Mouse (Mus musculus): ENCODE results near the gene Gm21976. TPM values are rescaled to one million over a fixed set of nuclear protein-coding genes. Genes with fewer than 3 reads are reported as not detected.

Gene Gm21976
- polyA plus RNA-seq, 1 experiment from 2014 or later = not detected

- Histone ChIP-seq H3K9me3 (no peaks in the 10 kb centered on the region), H3K4me2 (no peak overlapping the region), H3K4me1 (replicated peaks) (no peaks in the 10 kb centered on the region), H3K27ac (no peak overlapping the region), H3K4me3 (no peak overlapping the region), H3K36me3 (no peaks in the 10 kb centered on the region), H3K9ac (no peak overlapping the region), H3K27me3 (no peaks in the 10 kb centered on the region)
- ATAC-seq (ENCODE audit: low FRiP score) = no peak
- WGBS = 53% methylated on average over 2 of the region's 2 CpGs
Observed at GRCm38 (mm10) chr13:98332106-98332505, 52.4 kb downstream of the Gm21976 start.

GRCm38 (mm10) chr13:98336205-98336604 is 56.5 kb downstream of the Gm21976 start:
- 0 out of 2 replicates have a peak, but pooled peaks cover 4% of the 10 kb centered on the region for H3K27me3 ChIP-seq
- no peaks in the 10 kb centered on the region for H3K4me1 ChIP-seq (replicated peaks)
- no peaks in the 10 kb centered on the region for H3K9me3 ChIP-seq
- H3K4me2 ChIP-seq = no peak overlapping the region
- no peak overlapping the region for H3K27ac ChIP-seq
- no peaks in the 10 kb centered on the region for H3K36me3 ChIP-seq
- H3K9ac ChIP-seq = no peak overlapping the region
- 97% methylated on average over 1 of the region's 1 CpGs for WGBS
- no peak overlapping the region for H3K4me3 ChIP-seq
- no peak for ATAC-seq (ENCODE audit: low FRiP score)

DNA sequence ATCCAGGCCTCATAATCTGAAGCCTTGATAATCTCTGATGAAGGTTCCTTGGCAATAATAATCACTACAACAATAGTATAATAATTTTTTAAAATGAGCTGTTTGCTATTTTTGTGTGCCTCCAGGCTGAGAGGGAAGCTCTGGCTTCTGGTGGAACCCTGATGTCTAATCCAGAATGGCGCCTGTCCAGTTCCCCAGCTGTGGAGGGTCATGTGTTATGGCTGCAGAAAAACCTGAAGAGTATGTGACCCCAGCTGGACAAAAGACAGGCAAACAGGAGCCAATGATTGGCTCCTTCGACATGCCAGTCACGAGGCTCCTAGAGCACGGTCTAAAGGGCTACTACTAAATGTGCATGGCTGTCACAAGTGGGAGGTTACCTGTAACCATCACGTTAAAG is 60.8 kb downstream of the Gm21976 start:
- no peak overlapping the region for H3K9ac ChIP-seq
- no peaks in the 10 kb centered on the region for H3K4me1 ChIP-seq (replicated peaks)
- H3K36me3 ChIP-seq = no peaks in the 10 kb centered on the region
- no peaks in the 10 kb centered on the region for H3K9me3 ChIP-seq
- H3K27ac ChIP-seq = no peak overlapping the region
- H3K4me2 ChIP-seq = no peak overlapping the region
- H3K4me3 ChIP-seq = no peak overlapping the region
- ATAC-seq (ENCODE audit: low FRiP score) = no peak
- 83% methylated on average over 5 of the region's 5 CpGs for WGBS
- peaks cover 21% of the 10 kb centered on the region for H3K27me3 ChIP-seq

DNA sequence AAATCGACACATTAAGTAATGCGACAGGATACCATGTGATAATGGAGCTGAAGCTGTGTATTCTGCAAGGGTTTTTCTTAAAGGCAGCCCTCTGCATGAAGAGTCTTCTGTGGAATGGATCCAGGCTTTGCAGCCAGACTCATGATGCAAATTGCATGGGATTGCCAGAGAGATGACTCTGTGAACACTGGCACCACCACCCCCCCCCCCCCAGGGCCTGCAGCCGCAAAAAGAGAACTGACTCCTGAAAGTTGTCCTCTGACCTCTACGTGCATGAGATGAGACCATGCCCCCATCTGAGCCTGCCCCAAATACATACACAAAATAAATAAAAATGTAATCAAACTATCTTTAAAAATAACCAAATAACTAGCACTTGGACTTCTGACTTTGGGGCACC is 69.8 kb downstream of the Gm21976 start:
- Histone ChIP-seq H3K4me2 (no peak overlapping the region), H3K4me1 (replicated peaks) (peaks cover 10% of the 10 kb centered on the region), H3K27ac (no peak overlapping the region), H3K36me3 (no peaks in the 10 kb centered on the region), H3K9me3 (no peaks in the 10 kb centered on the region), H3K4me3 (no peak overlapping the region), H3K27me3 (peaks cover 83% of the 10 kb centered on the region), H3K9ac (no peak overlapping the region)
- no peak for ATAC-seq (ENCODE audit: low FRiP score)
- WGBS = 85% methylated on average over 4 of the region's 4 CpGs

- Histone ChIP-seq H3K4me3 (no peak overlapping the region), H3K36me3 (no peaks in the 10 kb centered on the region), H3K27me3 (peaks cover 88% of the 10 kb centered on the region), H3K4me1 (replicated peaks) (peaks cover 26% of the 10 kb centered on the region), H3K4me2 (no peak overlapping the region), H3K9me3 (no peaks in the 10 kb centered on the region), H3K9ac (no peak overlapping the region), H3K27ac (no peak overlapping the region)
- no peak for ATAC-seq (ENCODE audit: low FRiP score)
- WGBS = 5% methylated on average over 8 of the region's 8 CpGs
Observed at GRCm38 (mm10) chr13:98351527-98351926, 71.8 kb downstream of the Gm21976 start.

DNA sequence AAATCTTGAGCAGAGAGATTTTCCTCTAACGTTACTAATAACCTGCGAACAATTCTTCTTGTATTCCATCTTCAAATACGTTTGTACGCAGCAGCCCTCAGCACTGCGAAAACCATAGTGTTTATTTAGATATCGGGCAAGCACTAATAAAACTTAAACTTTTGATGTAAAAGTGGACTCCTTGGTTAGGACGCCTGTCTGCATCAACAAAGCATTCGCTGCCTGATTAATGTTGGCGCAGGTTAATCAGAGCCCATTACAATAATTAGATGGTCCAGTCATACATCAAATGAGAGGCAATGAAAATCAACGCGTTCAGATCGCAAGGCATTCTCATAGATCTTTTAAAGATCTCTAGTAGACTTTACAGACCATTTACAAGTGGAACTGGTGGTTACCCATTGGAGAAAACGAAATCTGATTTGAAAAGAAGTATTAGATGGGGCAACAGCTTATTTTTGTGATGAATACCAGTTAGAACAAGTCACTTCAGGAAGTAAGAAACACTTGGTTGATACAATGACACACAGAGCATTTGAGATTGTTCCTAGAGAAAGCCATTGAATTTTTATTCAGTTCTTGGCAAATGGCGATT is 72.8 kb downstream of the Gm21976 start:
- Histone ChIP-seq H3K4me2 (no peak overlapping the region), H3K9me3 (no peaks in the 10 kb centered on the region), H3K4me1 (replicated peaks) (peaks cover 26% of the 10 kb centered on the region), H3K9ac (no peak overlapping the region), H3K27me3 (peaks cover 90% of the 10 kb centered on the region), H3K36me3 (no peaks in the 10 kb centered on the region), H3K27ac (no peak overlapping the region), H3K4me3 (no peak overlapping the region)
- 14% methylated on average over 14 of the region's 14 CpGs for WGBS
- no peak for ATAC-seq (ENCODE audit: low FRiP score)

DNA sequence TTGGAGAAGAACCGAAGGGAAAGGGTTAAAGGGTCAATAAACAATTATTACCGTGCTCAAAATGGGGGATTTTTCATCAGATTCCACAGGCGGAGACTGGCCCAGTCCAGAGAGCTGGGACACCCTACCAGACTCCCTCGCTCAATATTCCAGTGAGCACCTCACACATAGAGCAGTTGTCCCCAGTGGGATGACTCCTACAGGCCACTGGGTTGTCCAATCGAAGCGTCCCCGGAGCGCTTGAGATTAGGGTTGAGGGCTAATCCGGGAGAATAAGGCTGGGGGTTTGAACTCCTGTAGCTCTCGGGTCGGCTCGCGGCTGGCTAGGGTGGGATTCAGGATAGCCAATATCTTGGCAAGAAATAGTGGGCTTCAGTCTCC is 74.0 kb downstream of the Gm21976 start:
- peaks cover 94% of the 10 kb centered on the region for H3K27me3 ChIP-seq
- no peak overlapping the region for H3K9ac ChIP-seq
- peak overlapping the region; percentile 39; the same call in 1 of the 2 replicates for H3K4me3 ChIP-seq
- H3K36me3 ChIP-seq = no peaks in the 10 kb centered on the region
- H3K27ac ChIP-seq = no peak overlapping the region
- peak overlapping the region; percentile 53 for H3K4me2 ChIP-seq
- peaks cover 29% of the 10 kb centered on the region for H3K4me1 ChIP-seq (replicated peaks)
- WGBS = under 1% methylated on average over 13 of the region's 13 CpGs
- ATAC-seq (ENCODE audit: low FRiP score) = 0 out of 2 replicates have a peak, but pooled peaks have one; percentile 6
- H3K9me3 ChIP-seq = no peaks in the 10 kb centered on the region

DNA sequence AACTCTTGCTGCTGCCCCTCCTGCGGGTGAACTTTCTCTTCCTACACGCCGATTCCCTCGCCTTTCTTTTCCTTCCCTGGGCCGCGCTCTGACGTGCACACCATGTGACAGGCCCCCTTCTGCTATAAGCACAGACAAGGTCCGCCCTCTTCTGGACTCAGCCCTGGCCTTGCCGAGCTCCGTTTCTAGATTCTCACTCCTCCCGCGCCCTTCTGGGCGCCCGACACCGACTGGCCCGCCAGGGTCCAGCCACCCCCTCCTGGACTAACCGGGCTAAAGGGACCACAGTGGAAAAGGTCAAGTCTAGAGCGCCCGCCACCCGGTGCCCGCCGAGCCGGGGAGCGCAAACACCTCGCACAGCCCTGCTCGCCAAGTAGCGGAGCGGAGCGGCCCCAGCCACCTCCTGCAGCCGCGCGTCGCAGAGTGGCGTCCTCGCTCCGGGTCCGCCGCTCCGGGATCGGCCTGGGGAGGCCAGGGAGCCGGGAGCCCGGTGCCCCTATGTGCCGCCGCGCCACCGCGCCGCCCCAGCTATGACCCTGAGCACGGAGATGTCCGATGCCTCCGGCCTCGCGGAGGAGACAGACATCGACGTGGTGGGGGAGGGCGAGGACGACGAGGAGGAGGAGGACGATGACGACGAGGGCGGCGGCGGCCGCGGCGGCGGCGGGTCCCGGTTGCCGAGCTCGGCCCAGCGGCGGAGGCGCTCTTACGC is 74.6 kb downstream of the Gm21976 start, which contains the start of gene Foxd1:
TSS of gene Foxd1 (plus strand) at position 153 of the 712 bp plus-strand sequence.
- Histone ChIP-seq H3K4me3 (peak within 1 kb of the TSS; percentile 39), H3K27ac (no peak within 1 kb of the TSS), H3K9me3 (no peaks in the 10 kb centered on the region), H3K4me2 (peak within 1 kb of the TSS; percentile 53), H3K36me3 (no peaks in the 10 kb centered on the region), H3K27me3 (peaks cover 94% of the 10 kb centered on the region), H3K4me1 (replicated peaks) (peaks cover 33% of the 10 kb centered on the region), H3K9ac (peak within 1 kb of the TSS; percentile 64)
- WGBS = under 1% methylated on average over 57 of the region's 76 CpGs
- ATAC-seq (ENCODE audit: low FRiP score) = peak; percentile 80

DNA sequence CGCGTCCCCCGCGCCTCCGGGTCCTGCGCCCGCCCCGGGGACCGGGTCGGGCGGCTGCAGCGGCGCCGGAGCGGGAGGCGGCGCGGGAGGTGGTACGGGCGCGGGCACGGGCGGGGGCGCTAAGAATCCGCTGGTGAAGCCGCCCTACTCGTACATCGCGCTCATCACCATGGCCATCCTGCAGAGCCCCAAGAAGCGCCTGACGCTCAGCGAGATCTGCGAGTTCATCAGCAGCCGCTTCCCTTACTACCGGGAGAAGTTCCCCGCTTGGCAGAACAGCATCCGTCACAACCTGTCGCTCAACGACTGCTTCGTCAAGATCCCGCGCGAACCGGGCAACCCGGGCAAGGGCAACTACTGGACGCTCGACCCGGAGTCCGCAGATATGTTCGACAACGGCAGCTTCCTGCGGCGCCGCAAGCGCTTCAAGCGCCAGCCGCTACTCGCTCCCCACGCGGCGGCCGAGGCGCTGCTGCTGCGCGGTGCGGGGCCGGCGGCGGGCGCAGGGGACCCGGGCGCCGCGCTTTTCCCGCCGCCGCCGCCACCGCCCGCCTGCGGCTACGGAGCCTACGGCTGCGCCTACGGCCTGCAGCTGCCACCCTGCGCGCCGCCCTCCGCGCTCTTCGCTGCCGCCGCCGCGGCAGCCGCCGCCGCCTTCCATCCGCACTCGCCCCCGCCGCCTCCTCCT is 75.3 kb downstream of the Gm21976 start:
- peaks cover 94% of the 10 kb centered on the region for H3K27me3 ChIP-seq
- under 1% methylated on average over 57 of the region's 102 CpGs for WGBS
- peaks cover 33% of the 10 kb centered on the region for H3K4me1 ChIP-seq (replicated peaks)
- H3K4me2 ChIP-seq = peak overlapping the region; percentile 53
- H3K4me3 ChIP-seq = peak overlapping the region; percentile 39
- no peak overlapping the region for H3K27ac ChIP-seq
- no peaks in the 10 kb centered on the region for H3K36me3 ChIP-seq
- H3K9me3 ChIP-seq = no peaks in the 10 kb centered on the region
- ATAC-seq (ENCODE audit: low FRiP score) = peak; percentile 50; the same call in 1 of the 2 replicates
- H3K9ac ChIP-seq = peak overlapping the region; percentile 64

- Histone ChIP-seq H3K27ac (no peak overlapping the region), H3K4me1 (replicated peaks) (peaks cover 33% of the 10 kb centered on the region), H3K9me3 (no peaks in the 10 kb centered on the region), H3K27me3 (peaks cover 94% of the 10 kb centered on the region), H3K9ac (peak overlapping the region; percentile 64), H3K36me3 (no peaks in the 10 kb centered on the region), H3K4me3 (peak overlapping the region; percentile 39), H3K4me2 (peak overlapping the region; percentile 53)
- WGBS = under 1% methylated on average over 59 of the region's 81 CpGs
- ATAC-seq (ENCODE audit: low FRiP score) = no peak
Observed at GRCm38 (mm10) chr13:98355559-98356111, 75.9 kb downstream of the Gm21976 start.

- Histone ChIP-seq H3K4me3 (peak overlapping the region; percentile 39), H3K9me3 (no peaks in the 10 kb centered on the region), H3K4me1 (replicated peaks) (peaks cover 33% of the 10 kb centered on the region), H3K9ac (no peak overlapping the region), H3K36me3 (no peaks in the 10 kb centered on the region), H3K27ac (no peak overlapping the region), H3K4me2 (no peak overlapping the region), H3K27me3 (peaks cover 94% of the 10 kb centered on the region)
- no peak for ATAC-seq (ENCODE audit: low FRiP score)
- WGBS = 5% methylated on average over 9 of the region's 9 CpGs
Observed at GRCm38 (mm10) chr13:98356176-98356972, 76.7 kb downstream of the Gm21976 start.

Data from hindbrain, embryonic 13.5 days (tissue).